8 mouse cellular contexts compared by ENCODE assay signal in genomic region chr9:100597546-100597945, GRCm38 (mm10). TPM values are rescaled to one million over a fixed set of nuclear protein-coding genes. Genes with fewer than 3 reads are reported as not detected.
A peak's percentile ranks its signal among the peaks of the same experiment; 100 is the strongest.
DNase-seq lines count a peak whose midpoint lies in the region; ATAC-seq lines count a peak whose summit lies in the region.

Stag1 (plus strand) TSS chr9:100597798.

- H3K4me1 ChIP-seq in neural tube, embryonic 11.5 days (ENCODE audit: control insufficient read depth, insufficient read depth, low read length), result no peaks in the 10 kb centered on the region
- peaks cover 26% of the 10 kb centered on the region for H3K4me1 ChIP-seq in forebrain, embryonic 10.5 days
- H3K4me1 ChIP-seq in limb, embryonic 13.5 days, result peaks cover 7% of the 10 kb centered on the region; the same call in 1 of the 2 replicates
- H3K4me1 ChIP-seq in stomach, embryonic 16.5 days (ENCODE audit: control insufficient read depth, insufficient read depth, low read length), result no peaks in the 10 kb centered on the region

- no peak within 1 kb of the TSS for H3K4me2 ChIP-seq in neural tube, embryonic 11.5 days (ENCODE audit: low read depth)
- H3K4me2 ChIP-seq in limb, embryonic 13.5 days (replicated peaks), result no peak within 1 kb of the TSS
- no peak within 1 kb of the TSS for H3K4me2 ChIP-seq in stomach, embryonic 16.5 days (ENCODE audit: low read depth, low read length)

- intact Hi-C loops in heart, postnatal 25 days (cut with DNase I), result no loop called here

- H3K27ac ChIP-seq in neural tube, embryonic 11.5 days (ENCODE audit: low read depth, low read length), result no peak within 1 kb of the TSS
- H3K27ac ChIP-seq in forebrain, embryonic 10.5 days, result 0 out of 2 replicates have a peak within 1 kb of the TSS, but pooled peaks have one; percentile 30
- H3K27ac ChIP-seq in limb, embryonic 13.5 days, result no peak within 1 kb of the TSS
- no peak within 1 kb of the TSS for H3K27ac ChIP-seq in stomach, embryonic 16.5 days (ENCODE audit: low read length)

- H3K9me3 ChIP-seq in neural tube, embryonic 11.5 days (ENCODE audit: control insufficient read depth, low read length), result no peaks in the 10 kb centered on the region
- H3K9me3 ChIP-seq in forebrain, embryonic 10.5 days, result no peaks in the 10 kb centered on the region; the same call in 1 of the 2 replicates
- H3K9me3 ChIP-seq in limb, embryonic 13.5 days, result no peaks in the 10 kb centered on the region; the same call in 1 of the 2 replicates
- H3K9me3 ChIP-seq in stomach, embryonic 16.5 days (replicated peaks; ENCODE audit: control insufficient read depth, low read length), result no peaks in the 10 kb centered on the region

- H3K9ac ChIP-seq in neural tube, embryonic 11.5 days (ENCODE audit: low read length), result no peak within 1 kb of the TSS
- no peak within 1 kb of the TSS for H3K9ac ChIP-seq in limb, embryonic 13.5 days
- no peak within 1 kb of the TSS for H3K9ac ChIP-seq in stomach, embryonic 16.5 days (ENCODE audit: low read length)

- no peak for ATAC-seq in neural tube, embryonic 11.5 days (ENCODE audit: insufficient read depth, low FRiP score, low TSS enrichment)
- ATAC-seq in limb, embryonic 13.5 days (ENCODE audit: low FRiP score, low read depth), result no peak
- no peak for ATAC-seq in stomach, embryonic 16.5 days (ENCODE audit: insufficient read depth, low FRiP score)

- 88% methylated on average over 8 of the region's 8 CpGs for WGBS in neural tube, embryonic 11.5 days
- 90% methylated on average over 8 of the region's 8 CpGs for WGBS in forebrain, embryonic 10.5 days
- WGBS in limb, embryonic 13.5 days, result 88% methylated on average over 8 of the region's 8 CpGs
- WGBS in stomach, embryonic 16.5 days, result 92% methylated on average over 8 of the region's 8 CpGs

- no peaks in the 10 kb centered on the region for H3K36me3 ChIP-seq in neural tube, embryonic 11.5 days (ENCODE audit: control insufficient read depth, insufficient read depth, low read length)
- no peaks in the 10 kb centered on the region for H3K36me3 ChIP-seq in forebrain, embryonic 10.5 days (replicated peaks)
- no peaks in the 10 kb centered on the region for H3K36me3 ChIP-seq in limb, embryonic 13.5 days
- H3K36me3 ChIP-seq in stomach, embryonic 16.5 days (ENCODE audit: control insufficient read depth, insufficient read depth, low read length), result no peaks in the 10 kb centered on the region

- H3K27me3 ChIP-seq in neural tube, embryonic 11.5 days (ENCODE audit: control insufficient read depth, insufficient read depth, low read length), result no peaks in the 10 kb centered on the region
- H3K27me3 ChIP-seq in forebrain, embryonic 10.5 days (ENCODE audit: poor library complexity, severe bottlenecking), result no peaks in the 10 kb centered on the region
- H3K27me3 ChIP-seq in limb, embryonic 13.5 days, result no peaks in the 10 kb centered on the region
- no peaks in the 10 kb centered on the region for H3K27me3 ChIP-seq in stomach, embryonic 16.5 days (ENCODE audit: control insufficient read depth, insufficient read depth, low read length)

- H3K4me3 ChIP-seq in neural tube, embryonic 11.5 days (ENCODE audit: low read depth, low read length), result no peak within 1 kb of the TSS
- H3K4me3 ChIP-seq in forebrain, embryonic 10.5 days, result no peak within 1 kb of the TSS
- H3K4me3 ChIP-seq in limb, embryonic 13.5 days, result no peak within 1 kb of the TSS
- H3K4me3 ChIP-seq in stomach, embryonic 16.5 days (replicated peaks; ENCODE audit: low read length), result no peak within 1 kb of the TSS

- DNase-seq in neural tube, embryonic 11.5 days (ENCODE audit: low spot score), result no peak
- no peak for DNase-seq in neural tube, embryonic 10.5 days (ENCODE audit: extremely low spot score, low spot score)
- no peak for DNase-seq in forebrain, embryonic 10.5 days (ENCODE audit: extremely low spot score, low spot score)
- no peak for DNase-seq in heart, postnatal 25 days (ENCODE audit: low spot score)
- no peak for DNase-seq in kidney, postnatal 36 days
- DNase-seq in thymus, postnatal 14 days, result no peak

RNA-seq across cellular contexts. Expression of gene Stag1, which starts in this region (rescaled TPM):
- polyA plus RNA-seq in neural tube, embryonic 11.5 days (2014; fragmentation: Nextera tagmentation; extraction: Ambion mirVana), result 50.6 and 53.0 TPM in 2 replicates
- polyA plus RNA-seq in forebrain, embryonic 10.5 days (2016; fragmentation: Nextera tagmentation; extraction: Ambion mirVana), result 52.3 and 53.9 TPM in 2 replicates
- 10 to 100 TPM; 27.1 to 30.6 TPM for total RNA-seq in heart, postnatal 25 days (2021)
- 52.5 and 55.4 TPM in 2 replicates for polyA plus RNA-seq in limb, embryonic 13.5 days (2015; fragmentation: Nextera tagmentation; extraction: Ambion mirVana)
- polyA plus RNA-seq in stomach, embryonic 16.5 days (2015; fragmentation: Nextera tagmentation; extraction: Ambion mirVana), result 31.9 and 35.7 TPM in 2 replicates
